Mouse (Mus musculus) forebrain, postnatal 0 days (tissue): Measurements from ENCODE around the gene Drc3. TPM values are rescaled to one million over a fixed set of nuclear protein-coding genes. Genes with fewer than 3 reads are reported as not detected.

Experiments used
- ATAC-seq: fragments of 200-750 bp; cut with Nextera tagmentation; 2 replicates; pipeline ENCODE4 v1.8.0; 2017; ENCODE audit warnings: mild to moderate bottlenecking, moderate library complexity
- DNase-seq: peaks from one replicate; pipeline ENCODE4 v3.0.0-alpha.2; 2015
- H3K27ac ChIP-seq: fragments of 300-500 bp; sonication (generic); 2 replicates; pipeline ENCODE4 v1.5.1; 2014; ENCODE audit warnings: low read depth, mild to moderate bottlenecking, antibody characterized with exemption, low read length, moderate library complexity, mixed read lengths
- H3K27me3 ChIP-seq: fragments of 300-500 bp; sonication (generic); 2 replicates; pipeline ENCODE4 v1.6.1; 2014; ENCODE audit warnings: mild to moderate bottlenecking, low read length, mixed read lengths; ENCODE audit not compliant: insufficient read depth
- H3K36me3 ChIP-seq: fragments of 300-500 bp; sonication (generic); 2 replicates; pipeline ENCODE4 v1.6.1; 2014; ENCODE audit warnings: mild to moderate bottlenecking, moderate library complexity; ENCODE audit not compliant: insufficient read depth
- H3K4me1 ChIP-seq: fragments of 300-500 bp; sonication (generic); 2 replicates; pipeline ENCODE4 v1.6.1; 2014; ENCODE audit warnings: antibody characterized with exemption; ENCODE audit not compliant: insufficient read depth
- H3K4me2 ChIP-seq: fragments of 300-500 bp; sonication (generic); 2 replicates; pipeline ENCODE4 v1.6.1; 2014; ENCODE audit warnings: low read depth, mild to moderate bottlenecking, moderate library complexity
- H3K4me3 ChIP-seq: fragments of 300-500 bp; sonication (generic); 2 replicates; pipeline ENCODE4 v1.5.1; 2014; ENCODE audit warnings: low read depth, low read length, mixed read lengths
- H3K9ac ChIP-seq: fragments of 300-500 bp; sonication (generic); 2 replicates; pipeline ENCODE4 v1.6.1; 2014; ENCODE audit warnings: mild to moderate bottlenecking
- H3K9me3 ChIP-seq: fragments of 300-500 bp; sonication (generic); 2 replicates; pipeline ENCODE4 v1.6.1; 2016; ENCODE audit warnings: low read length
- CTCF ChIP-seq: sonication (generic); IDR thresholded peaks from 2 replicates; pipeline ENCODE4 v1.5.1; 2016; ENCODE audit warnings: antibody characterized with exemption, control low read depth, low read depth
- WGBS: fragments of 180-500 bp; shearing (Covaris S2); extraction: QIAGEN DNeasy Blood & Tissue Kit; methylation state at CpG from one replicate; pipeline ENCODE4 v1.1.7; 2014; 5-methylcytosine and 5-hydroxymethylcytosine counted together
- polyA plus RNA-seq: library from polyadenylated mRNA; unstranded; fragments of >200 nt; fragmentation: Nextera tagmentation; extraction: Ambion mirVana; gene quantifications from 2 replicates; pipeline ENCODE4 v1.2.1, GENCODE M21; 2015
- total RNA-seq: library from RNA; depleted of rRNA; stranded (reverse); fragments of >200 nt; gene quantifications from 2 replicates; pipeline ENCODE4 v1.2.3, GENCODE M21; 2014

Gene Drc3
- total and polyA plus RNA-seq, 2 experiments from 2014 or later, result 10.0 to 15.5 TPM

- Histone ChIP-seq H3K4me2 (peak overlapping the region; percentile 85), H3K4me1 (0 out of 2 replicates have a peak, but pooled peaks cover 10% of the 10 kb centered on the region), H3K9me3 (no peaks in the 10 kb centered on the region), H3K27me3 (no peaks in the 10 kb centered on the region), H3K36me3 (no peaks in the 10 kb centered on the region), H3K9ac (peak overlapping the region; percentile 71), H3K27ac (peak overlapping the region; percentile 82), H3K4me3 (peak overlapping the region; percentile 74)
- no peak for DNase-seq
- no peak; the same call in 1 of the 2 replicates for TF ChIP-seq CTCF
- no peak for ATAC-seq
- WGBS, result 20% methylated on average over 11 of the region's 11 CpGs
Measured at GRCm38 (mm10) chr11:60351925-60352371, 1.2 kb upstream of the Drc3 start.

- TF ChIP-seq CTCF, result no peak
- no peaks in the 10 kb centered on the region for H3K36me3 ChIP-seq
- no peaks in the 10 kb centered on the region for H3K9me3 ChIP-seq
- no peak for DNase-seq
- 96% methylated on average over 2 of the region's 2 CpGs for WGBS
- H3K9ac ChIP-seq, result no peak overlapping the region
- no peak for ATAC-seq
- H3K4me3 ChIP-seq, result no peak overlapping the region
- no peak overlapping the region for H3K4me2 ChIP-seq
- 0 out of 2 replicates have a peak, but pooled peaks cover 10% of the 10 kb centered on the region for H3K4me1 ChIP-seq
- H3K27ac ChIP-seq, result no peak overlapping the region
- no peaks in the 10 kb centered on the region for H3K27me3 ChIP-seq
Measured at GRCm38 (mm10) chr11:60355952-60356351, 2.8 kb downstream of the Drc3 start.

GRCm38 (mm10) chr11:60357116-60357515 lies 4.0 kb downstream of the Drc3 start:
- H3K27ac ChIP-seq, result no peak overlapping the region
- no peaks in the 10 kb centered on the region for H3K9me3 ChIP-seq
- H3K27me3 ChIP-seq, result no peaks in the 10 kb centered on the region
- DNase-seq, result no peak
- no peak for ATAC-seq
- H3K36me3 ChIP-seq, result no peaks in the 10 kb centered on the region
- 0 out of 2 replicates have a peak, but pooled peaks cover under 1% of the 10 kb centered on the region for H3K4me1 ChIP-seq
- H3K4me3 ChIP-seq, result no peak overlapping the region
- WGBS, result 39% methylated on average over 1 of the region's 1 CpGs
- no peak overlapping the region for H3K4me2 ChIP-seq
- no peak overlapping the region for H3K9ac ChIP-seq
- no peak for TF ChIP-seq CTCF

GRCm38 (mm10) chr11:60358548-60358947 lies 5.4 kb downstream of the Drc3 start:
- TF ChIP-seq CTCF, result no peak

GRCm38 (mm10) chr11:60359138-60359537 lies 6.0 kb downstream of the Drc3 start:
- H3K4me1 ChIP-seq, result no peaks in the 10 kb centered on the region
- ATAC-seq (no peak), DNase-seq (no peak)
- TF ChIP-seq CTCF, result no peak
- H3K9me3 ChIP-seq, result no peaks in the 10 kb centered on the region
- H3K4me3 ChIP-seq, result no peak overlapping the region
- no peak overlapping the region for H3K4me2 ChIP-seq
- WGBS, result 75% methylated on average over 5 of the region's 5 CpGs
- no peaks in the 10 kb centered on the region for H3K36me3 ChIP-seq
- no peak overlapping the region for H3K9ac ChIP-seq
- H3K27ac ChIP-seq, result no peak overlapping the region
- H3K27me3 ChIP-seq, result no peaks in the 10 kb centered on the region

More at GRCm38 (mm10) chr11:60358548-60358947, 5.4 kb downstream of the Drc3 start:
- Histone ChIP-seq H3K27me3 (no peaks in the 10 kb centered on the region), H3K9ac (no peak overlapping the region), H3K4me1 (no peaks in the 10 kb centered on the region), H3K4me2 (no peak overlapping the region), H3K4me3 (no peak overlapping the region), H3K27ac (no peak overlapping the region), H3K9me3 (no peaks in the 10 kb centered on the region), H3K36me3 (no peaks in the 10 kb centered on the region)
- ATAC-seq (no peak), DNase-seq (no peak)
- WGBS, result 77% methylated on average over 7 of the region's 7 CpGs

- no peak for ATAC-seq
- H3K4me1 ChIP-seq, result no peaks in the 10 kb centered on the region
Measured at GRCm38 (mm10) chr11:60359936-60360335, 6.8 kb downstream of the Drc3 start.

GRCm38 (mm10) chr11:60360631-60361201 lies 7.6 kb downstream of the Drc3 start:
- no peaks in the 10 kb centered on the region for H3K27me3 ChIP-seq
- no peak overlapping the region for H3K4me2 ChIP-seq
- H3K36me3 ChIP-seq, result no peaks in the 10 kb centered on the region
- TF ChIP-seq CTCF, result no peak
- 74% methylated on average over 5 of the region's 5 CpGs for WGBS
- H3K9ac ChIP-seq, result no peak overlapping the region
- no peak overlapping the region for H3K27ac ChIP-seq
- no peaks in the 10 kb centered on the region for H3K4me1 ChIP-seq
- no peaks in the 10 kb centered on the region for H3K9me3 ChIP-seq
- ATAC-seq, result no peak
- no peak for DNase-seq
- no peak overlapping the region for H3K4me3 ChIP-seq

More at GRCm38 (mm10) chr11:60359936-60360335, 6.8 kb downstream of the Drc3 start:
- H3K9me3 ChIP-seq, result no peaks in the 10 kb centered on the region
- H3K27ac ChIP-seq, result no peak overlapping the region
- DNase-seq, result no peak
- no peaks in the 10 kb centered on the region for H3K36me3 ChIP-seq
- no peak overlapping the region for H3K4me2 ChIP-seq
- no peaks in the 10 kb centered on the region for H3K27me3 ChIP-seq
- no peak overlapping the region for H3K9ac ChIP-seq
- TF ChIP-seq CTCF, result no peak
- H3K4me3 ChIP-seq, result no peak overlapping the region
- 81% methylated on average over 1 of the region's 1 CpGs for WGBS
